Mouse (Mus musculus) MEL (cell line): ENCODE results near the gene Map7. TPM values are rescaled to one million over a fixed set of nuclear protein-coding genes. Genes with fewer than 3 reads are reported as not detected.

ENCODE experiments used
- DNase-seq: peaks from one replicate; pipeline ENCODE4 v3.0.0; 2011; ENCODE audit warnings: low read depth, low spot score
- H3K27ac ChIP-seq: 2 replicates; pipeline ENCODE4 v1.5.1; 2012; ENCODE audit warnings: low read depth, mild to moderate bottlenecking, control low read depth, low read length, moderate library complexity; ENCODE audit not compliant: control insufficient read depth
- H3K27me3 ChIP-seq, 2 experiments: fragments of 150-350 bp in 1 of 2; sonication (generic) in 1 of 2; 2 replicates each; pipeline ENCODE4 v1.6.1; 2012; ENCODE audit warnings: low read length in 2 of 2, mild to moderate bottlenecking in 2 of 2, improper control_type of control experiment in 1 of 2, moderate library complexity in 1 of 2; ENCODE audit not compliant: insufficient read depth in 2 of 2, control insufficient read depth in 1 of 2
- H3K36me3 ChIP-seq, 2 experiments: 2 replicates each; pipeline ENCODE4 v1.6.1; 2012 to 2014; ENCODE audit warnings: low read length in 2 of 2, improper control_type of control experiment in 1 of 2, inconsistent platforms in 1 of 2, mild to moderate bottlenecking in 1 of 2; ENCODE audit not compliant: insufficient read depth in 2 of 2, control insufficient read depth in 1 of 2
- H3K4me1 ChIP-seq, 2 experiments: fragments of 150-350 bp in 1 of 2; sonication (generic) in 1 of 2; 2 replicates each; pipeline ENCODE4 v1.6.1; 2012; ENCODE audit warnings: low read length in 2 of 2, improper control_type of control experiment in 1 of 2, mild to moderate bottlenecking in 1 of 2; ENCODE audit not compliant: insufficient read depth in 2 of 2, control insufficient read depth in 1 of 2
- H3K4me3 ChIP-seq, 2 experiments: fragments of 150-350 bp in 1 of 2; sonication (generic) in 1 of 2; 2 replicates each; pipeline ENCODE4 v1.5.1; 2012; ENCODE audit warnings: low read depth in 2 of 2, low read length in 2 of 2, mild to moderate bottlenecking in 2 of 2, moderate library complexity in 2 of 2, control low read depth in 1 of 2, improper control_type of control experiment in 1 of 2; ENCODE audit not compliant: control insufficient read depth in 1 of 2, insufficient read depth in 1 of 2
- H3K79me2 ChIP-seq: 2 replicates; pipeline ENCODE4 v1.6.1; 2012; ENCODE audit warnings: mild to moderate bottlenecking, low read length, moderate library complexity; ENCODE audit not compliant: control insufficient read depth, poor library complexity, insufficient read depth
- H3K9ac ChIP-seq: 2 replicates; pipeline ENCODE4 v1.6.1; 2012; ENCODE audit warnings: low read depth, mild to moderate bottlenecking, control low read depth, low read length, moderate library complexity; ENCODE audit not compliant: control insufficient read depth, poor library complexity, severe bottlenecking
- H3K9me3 ChIP-seq: fragments of 150-350 bp; sonication (generic); replicated peaks from 2 replicates; pipeline ENCODE4 v1.6.1; 2012; ENCODE audit warnings: mild to moderate bottlenecking, low read length, improper control_type of control experiment, moderate library complexity; ENCODE audit not compliant: insufficient read depth
- CHD1 ChIP-seq: IDR thresholded peaks from 2 replicates; pipeline ENCODE4 v1.6.1; 2012; ENCODE audit warnings: low read depth, mild to moderate bottlenecking, inconsistent platforms, low read length, improper control_type of control experiment
- CHD2 ChIP-seq: IDR thresholded peaks from 2 replicates; pipeline ENCODE4 v1.6.1; 2011; ENCODE audit warnings: low read length, improper control_type of control experiment
- ELF1 ChIP-seq: IDR thresholded peaks from 2 replicates; pipeline ENCODE4 v1.6.1; 2014; ENCODE audit warnings: low read depth, mild to moderate bottlenecking, inconsistent platforms, low read length, improper control_type of control experiment, moderate library complexity
- EP300 ChIP-seq, 2 experiments: IDR thresholded peaks; 2 replicates each; pipeline ENCODE4 v1.6.1; 2011; ENCODE audit warnings: improper control_type of control experiment in 2 of 2, low read length in 2 of 2, low read depth in 1 of 2, mild to moderate bottlenecking in 1 of 2
- ETS1 ChIP-seq: IDR thresholded peaks from 2 replicates; pipeline ENCODE4 v1.6.1; 2012; ENCODE audit warnings: low read depth, mild to moderate bottlenecking, inconsistent platforms, low read length, improper control_type of control experiment, moderate library complexity
- GABPA ChIP-seq: IDR thresholded peaks from 2 replicates; pipeline ENCODE4 v1.6.1; 2012; ENCODE audit warnings: low read depth, mild to moderate bottlenecking, inconsistent platforms, low read length, improper control_type of control experiment, moderate library complexity
- GATA1 ChIP-seq: IDR thresholded peaks from 2 replicates; pipeline ENCODE4 v1.6.1; 2011; ENCODE audit warnings: low read depth, low read length, improper control_type of control experiment
- JUND ChIP-seq: IDR thresholded peaks from 2 replicates; pipeline ENCODE4 v1.6.1; 2011; ENCODE audit warnings: low read depth, mild to moderate bottlenecking, improper control_type of control experiment, low read length
- KAT2A ChIP-seq: conservative IDR thresholded peaks from 2 replicates; pipeline ENCODE4 v1.6.1; 2012; ENCODE audit warnings: low read depth, low read length, improper control_type of control experiment, inconsistent platforms
- MAFK ChIP-seq: IDR thresholded peaks from 2 replicates; pipeline ENCODE4 v1.6.1; 2011; ENCODE audit warnings: low read depth, mild to moderate bottlenecking, low read length, improper control_type of control experiment, borderline replicate concordance
- MAX ChIP-seq: IDR thresholded peaks from 2 replicates; pipeline ENCODE4 v1.6.1; 2011; ENCODE audit warnings: low read length, improper control_type of control experiment
- MEF2A ChIP-seq: IDR thresholded peaks from 2 replicates; pipeline ENCODE4 v1.6.1; 2014; ENCODE audit warnings: low read depth, mild to moderate bottlenecking, inconsistent platforms, low read length, improper control_type of control experiment; ENCODE audit not compliant: poor library complexity, insufficient replicate concordance, severe bottlenecking; ENCODE audit errors: extremely low read depth
- MXI1 ChIP-seq: IDR thresholded peaks from 2 replicates; pipeline ENCODE4 v1.6.1; 2011; ENCODE audit warnings: mild to moderate bottlenecking, low read depth, low read length, improper control_type of control experiment
- MYB ChIP-seq: IDR thresholded peaks from 2 replicates; pipeline ENCODE4 v1.6.1; 2011; ENCODE audit warnings: mild to moderate bottlenecking, low read depth, low read length, improper control_type of control experiment
- MYC ChIP-seq: IDR thresholded peaks from 2 replicates; pipeline ENCODE4 v1.6.1; 2011; ENCODE audit warnings: low read depth, mild to moderate bottlenecking, low read length, improper control_type of control experiment, moderate library complexity
- NRF1 ChIP-seq: IDR thresholded peaks from 2 replicates; pipeline ENCODE4 v1.6.1; 2014; ENCODE audit warnings: low read depth, mild to moderate bottlenecking, inconsistent platforms, low read length, improper control_type of control experiment, moderate library complexity; ENCODE audit not compliant: poor library complexity, insufficient read depth, severe bottlenecking
- SIN3A ChIP-seq: IDR thresholded peaks from 2 replicates; pipeline ENCODE4 v1.6.1; 2012; ENCODE audit warnings: low read length, improper control_type of control experiment, inconsistent platforms
- USF2 ChIP-seq, 2 experiments: IDR thresholded peaks; 2 replicates each; pipeline ENCODE4 v1.6.1; 2011 to 2012; ENCODE audit warnings: improper control_type of control experiment in 2 of 2, low read length in 2 of 2, borderline replicate concordance in 1 of 2, inconsistent platforms in 1 of 2, low read depth in 1 of 2, mild to moderate bottlenecking in 1 of 2; ENCODE audit not compliant: insufficient read depth in 1 of 2
- ZKSCAN1 ChIP-seq: IDR thresholded peaks from 2 replicates; pipeline ENCODE4 v1.6.1; 2012; ENCODE audit warnings: low read depth, mild to moderate bottlenecking, inconsistent platforms, low read length, improper control_type of control experiment, moderate library complexity
- ZMIZ1 ChIP-seq: IDR thresholded peaks from 2 replicates; pipeline ENCODE4 v1.6.1; 2012; ENCODE audit warnings: low read depth, mild to moderate bottlenecking, inconsistent platforms, low read length, improper control_type of control experiment, moderate library complexity
- polyA plus RNA-seq, 2 experiments: library from polyadenylated mRNA; stranded (reverse) in 1 of 2; unstranded in 1 of 2; fragments of >175 nt in 1 of 2; fragments of >200 nt in 1 of 2; gene quantifications; 2 replicates each; pipeline versions ENCODE4 v1.2.1 to v1.2.4; 2012; ENCODE audit warnings: low replicate concordance in 2 of 2, low read depth in 1 of 2; ENCODE audit not compliant: insufficient read length in 2 of 2, insufficient read depth in 1 of 2, missing spikeins in 1 of 2
- total RNA-seq: library from RNA; depleted of rRNA; stranded (reverse); fragments of 300-350 nt; gene quantifications from 2 replicates; pipeline ENCODE4 v1.2.3, GENCODE M21; 2012

Map7 gene
- total and polyA plus RNA-seq, 3 experiments = 3.1 to 9.5 TPM; not detected in 1

- no peaks in the 10 kb centered on the region for H3K4me1 ChIP-seq
- no peak overlapping the region for H3K4me3 ChIP-seq
- no peak overlapping the region for H3K9ac ChIP-seq
- no peaks in the 10 kb centered on the region for H3K9me3 ChIP-seq
- no peaks in the 10 kb centered on the region for H3K79me2 ChIP-seq
- TF ChIP-seq ELF1 (no peak), MYB (no peak), GATA1 (no peak)
- H3K27ac ChIP-seq = no peak overlapping the region
- no peaks in the 10 kb centered on the region for H3K36me3 ChIP-seq
- no peaks in the 10 kb centered on the region for H3K27me3 ChIP-seq
- DNase-seq = no peak
Measured at GRCm38 (mm10) chr10:20185264-20185663, 37.0 kb downstream of the Map7 start.

- DNase-seq = no peak
- Histone ChIP-seq H3K27me3 (no peaks in the 10 kb centered on the region), H3K27ac (no peak overlapping the region), H3K9ac (no peak overlapping the region), H3K4me1 (no peaks in the 10 kb centered on the region), H3K79me2 (no peaks in the 10 kb centered on the region), H3K9me3 (no peaks in the 10 kb centered on the region), H3K36me3 (no peaks in the 10 kb centered on the region), H3K4me3 (no peak overlapping the region)
- TF ChIP-seq CHD2 (no peak), MAX (no peak), EP300 (IDR thresholded peaks at IDR 0.05; ENCODE audit: low read depth in 1 of 2, low read length in 2 of 2) (no peak), USF2 (IDR thresholded peaks at IDR 0.05; ENCODE audit: borderline replicate concordance in 1 of 2, insufficient read depth in 1 of 2, low read depth in 1 of 2, low read length in 2 of 2) (no peak), MYB (no peak), KAT2A (no peak), ETS1 (no peak), MYC (no peak), GABPA (no peak), MXI1 (no peak), ZMIZ1 (no peak), MAFK (no peak), ELF1 (no peak), ZKSCAN1 (no peak), MEF2A (no peak), NRF1 (no peak), CHD1 (no peak), JUND (no peak), SIN3A (no peak)
Measured at GRCm38 (mm10) chr10:20185806-20186205, 37.5 kb downstream of the Map7 start.
